Mouse (Mus musculus): Measurements from ENCODE around the gene Klk11. TPM values are rescaled to one million over a fixed set of nuclear protein-coding genes. Genes with fewer than 3 reads are reported as not detected.

Klk11 gene
- total RNA-seq, 2 experiments from 2014 or later: not detected

DNA sequence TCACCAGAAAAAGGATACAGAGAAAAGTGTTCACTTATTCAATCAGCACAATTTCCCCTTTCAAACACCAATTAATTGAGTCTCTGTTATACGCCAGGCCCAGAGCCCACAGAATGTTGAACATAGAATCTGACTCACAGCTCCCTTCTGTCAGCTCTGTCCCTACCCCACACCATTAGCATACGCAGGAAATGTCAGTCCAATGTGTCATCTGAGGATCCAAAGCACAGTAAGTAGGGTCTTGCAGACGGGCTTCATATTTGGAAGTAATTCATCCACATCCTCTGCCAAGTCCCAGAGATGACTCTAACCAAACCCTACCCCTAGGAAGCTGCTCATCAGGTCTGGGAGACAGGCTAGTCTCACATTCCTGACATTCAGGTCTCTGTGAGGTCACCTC, 13.7 kb downstream of the Klk11 start:
- DNase-seq (ENCODE audit: low spot score in 2 of 2): no peak
- intact Hi-C loops (cut with DNase I): no loop called here

DNA sequence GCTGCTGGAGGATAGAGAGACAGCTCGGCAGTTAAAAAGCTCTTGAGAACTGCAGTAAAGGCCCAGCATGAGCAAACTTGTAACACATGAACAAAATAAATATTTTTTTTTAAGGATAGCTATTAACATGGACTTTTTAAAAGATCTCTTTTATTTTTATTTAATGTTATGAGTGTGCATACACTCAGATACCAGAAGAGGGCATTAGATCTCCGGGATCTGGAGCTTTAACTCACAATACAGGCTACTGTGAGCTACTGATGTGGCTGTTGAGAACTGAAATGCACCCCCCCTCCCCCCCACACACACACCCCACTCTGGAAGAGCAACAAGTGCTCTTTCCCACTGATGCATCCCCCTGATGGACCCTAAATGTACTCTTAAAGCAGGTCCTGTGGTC, 14.9 kb downstream of the Klk11 start:
- no peak for DNase-seq (ENCODE audit: low spot score in 2 of 2)
- intact Hi-C loops (cut with DNase I): no loop called here

DNA sequence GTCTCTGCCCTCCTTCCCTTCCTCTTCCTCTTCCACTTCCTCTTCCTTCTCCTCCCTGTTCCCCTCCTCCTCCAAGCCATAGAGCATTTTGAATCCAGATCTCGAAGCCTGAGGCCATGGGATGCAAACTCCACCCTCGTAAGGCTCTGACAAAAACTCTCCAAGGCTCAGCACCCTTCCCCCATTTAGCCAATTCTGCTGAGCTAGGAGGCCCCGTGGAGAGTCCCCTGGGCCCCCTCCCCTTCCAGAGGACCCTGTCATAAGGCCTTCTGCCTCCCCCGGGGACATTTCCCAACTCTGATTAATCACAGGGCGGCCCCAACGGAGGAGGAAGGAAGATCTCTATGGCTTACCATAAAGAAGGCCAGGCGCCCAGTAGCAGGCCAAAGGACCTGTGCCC, 17.2 kb downstream of the Klk11 start, which contains the start of gene Klk9:
Klk9 (plus strand) TSS at position 301 of the 400 bp plus-strand sequence.
- intact Hi-C loops (cut with DNase I): no loop called here
- no peak for DNase-seq (ENCODE audit: low spot score in 2 of 2)

DNA sequence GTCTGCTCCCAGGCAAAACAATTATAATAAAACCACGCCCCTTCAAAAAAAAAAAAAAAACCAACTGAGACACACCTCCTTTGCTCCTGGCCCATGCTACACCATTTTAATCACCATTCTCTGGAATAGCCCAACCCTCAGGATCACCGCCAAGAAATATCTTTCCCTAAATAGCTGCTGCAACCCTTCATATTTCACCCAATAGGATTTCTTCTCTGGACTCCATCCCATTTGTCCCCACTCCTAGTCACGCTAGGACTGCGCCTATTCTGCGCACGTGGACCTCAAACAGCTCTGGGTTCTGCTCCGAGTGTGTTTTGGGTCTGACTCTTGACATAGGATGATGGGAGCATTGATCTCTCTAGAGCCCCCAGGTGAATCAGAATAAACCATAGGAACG, 22.0 kb downstream of the Klk11 start:
- DNase-seq (ENCODE audit: low spot score in 2 of 2): no peak
- intact Hi-C loops (cut with DNase I): loop anchor here (5.0 kb wide), 1 partner anchor 96 kb away; no protein-coding TSS in a partner anchor

DNA sequence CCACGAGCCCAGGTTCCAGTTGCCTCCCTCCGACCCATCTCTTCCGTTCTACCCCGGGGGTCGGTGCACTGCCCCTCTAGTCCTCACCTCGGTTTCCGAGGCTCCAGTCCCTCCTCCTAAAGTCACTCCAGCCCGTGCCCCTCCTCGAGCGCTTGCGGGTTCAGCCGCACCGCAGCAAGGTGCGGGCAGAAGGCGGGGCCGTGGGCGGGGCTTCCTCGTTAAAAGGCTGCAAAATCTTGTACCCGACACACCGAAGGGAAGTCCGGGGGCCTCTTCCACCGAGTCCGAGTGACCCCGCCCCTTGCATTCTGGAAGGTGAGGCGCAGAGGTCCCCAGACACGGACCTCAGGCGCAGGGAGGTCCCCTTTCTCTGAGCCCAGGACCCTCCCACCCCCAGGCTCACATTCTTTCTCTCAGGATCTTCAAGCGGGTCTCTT, 22.9 kb downstream of the Klk11 start, which contains the start of gene Klk8:
Klk8 (plus strand) TSS at position 245 of the 437 bp plus-strand sequence.
- intact Hi-C loops (cut with DNase I): loop anchor here (5.0 kb wide), 1 partner anchor 95 kb away; no protein-coding TSS in a partner anchor
- DNase-seq (ENCODE audit: low spot score in 2 of 2): no peak

DNA sequence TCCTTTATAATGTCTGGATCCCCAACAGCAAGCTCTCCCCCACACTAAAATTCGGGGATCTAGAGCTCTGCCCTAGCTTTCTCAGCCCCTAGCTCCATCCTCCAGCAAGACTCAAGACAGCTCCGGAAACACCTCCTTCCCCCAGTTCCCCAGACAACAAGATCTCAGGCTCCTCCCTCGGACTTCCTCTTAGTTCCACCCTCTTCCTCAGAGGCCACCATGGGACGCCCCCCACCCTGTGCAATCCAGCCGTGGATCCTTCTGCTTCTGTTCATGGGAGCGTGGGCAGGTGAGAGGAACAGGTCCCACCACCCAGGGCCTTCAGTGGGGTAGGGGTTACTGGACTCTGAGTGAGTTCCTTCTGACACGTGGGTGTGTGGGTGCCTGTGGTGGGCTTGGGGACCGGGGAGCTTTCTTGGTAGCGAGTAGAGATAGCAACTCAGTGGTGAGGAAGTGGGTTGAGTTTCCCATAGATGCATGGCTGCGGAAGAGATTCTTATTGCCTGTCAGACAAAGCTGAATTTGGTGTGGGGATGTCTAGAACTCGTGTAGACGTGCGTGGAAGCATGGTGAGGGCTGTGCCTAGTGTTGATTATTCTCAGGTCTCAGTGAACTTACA, 23.5 kb downstream of the Klk11 start:
- intact Hi-C loops (cut with DNase I): loop anchor here (5.0 kb wide), 1 partner anchor 94 kb away; no protein-coding TSS in a partner anchor
- no peak for DNase-seq (ENCODE audit: low spot score in 2 of 2)

DNA sequence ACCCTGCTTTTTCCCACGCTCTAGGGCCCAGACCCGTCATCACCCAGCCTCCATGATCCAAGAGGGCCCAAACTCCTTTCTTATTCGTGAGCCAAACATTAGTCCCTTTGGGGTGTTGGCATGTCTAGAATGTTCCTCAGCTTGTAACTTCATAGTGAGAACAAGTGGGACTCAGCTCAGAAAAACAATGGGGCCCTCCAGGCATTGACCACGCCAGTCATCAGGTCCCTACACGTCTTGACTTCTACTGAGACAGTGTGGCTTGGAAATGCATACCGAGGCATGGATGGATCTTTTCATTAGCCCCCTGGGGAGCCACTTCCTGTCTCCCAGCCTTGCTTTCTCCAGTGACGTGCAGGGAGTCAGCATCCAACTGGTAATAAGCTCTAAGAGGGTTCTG, 25.5 kb downstream of the Klk11 start:
- DNase-seq (ENCODE audit: low spot score in 2 of 2): no peak
- intact Hi-C loops (cut with DNase I): loop anchor here (5.0 kb wide), 1 partner anchor 92 kb away; no protein-coding TSS in a partner anchor

DNA sequence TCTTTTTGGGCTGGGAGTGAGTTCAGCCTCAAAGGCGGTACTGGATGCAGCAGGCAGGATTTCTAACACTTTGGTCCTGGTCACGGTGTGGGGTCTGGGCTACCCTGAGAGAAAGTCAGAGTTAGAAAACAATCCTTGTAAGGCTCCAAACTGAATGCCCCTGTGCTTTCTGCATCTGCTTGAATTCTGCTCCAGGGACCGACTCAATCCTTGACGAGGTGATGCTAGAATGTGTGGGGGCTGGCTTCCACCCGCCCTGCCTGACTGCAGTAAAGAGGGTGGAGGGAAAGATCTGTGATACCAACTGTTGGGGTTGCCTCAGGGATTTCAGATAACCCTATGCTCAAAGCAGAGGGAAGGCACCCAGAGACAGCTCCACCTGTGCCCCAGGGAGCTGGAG, 36.6 kb downstream of the Klk11 start, which contains the start of gene Klk7:
Klk7 (plus strand) TSS at position 301 of the 400 bp plus-strand sequence.
- intact Hi-C loops (cut with DNase I): no loop called here
- DNase-seq (ENCODE audit: low spot score in 2 of 2): no peak

DNA sequence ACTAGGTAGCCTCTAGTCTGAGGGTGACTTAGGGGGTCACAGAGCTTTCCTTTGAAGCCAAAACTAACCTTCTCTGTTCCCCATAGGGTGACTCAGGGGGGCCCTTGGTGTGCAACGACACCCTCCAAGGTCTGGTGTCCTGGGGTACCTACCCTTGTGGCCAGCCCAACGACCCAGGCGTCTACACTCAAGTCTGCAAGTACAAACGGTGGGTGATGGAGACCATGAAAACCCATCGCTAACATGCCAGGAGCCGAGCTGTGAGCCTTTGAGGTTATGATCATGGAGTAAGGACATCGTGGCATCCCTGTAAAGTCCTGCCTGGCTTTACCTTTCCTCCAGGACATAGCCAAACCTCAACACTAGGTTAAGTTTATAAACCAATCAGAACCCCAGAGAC, 40.8 kb downstream of the Klk11 start:
- intact Hi-C loops (cut with DNase I): no loop called here
- DNase-seq (ENCODE audit: low spot score in 2 of 2): no peak

DNA sequence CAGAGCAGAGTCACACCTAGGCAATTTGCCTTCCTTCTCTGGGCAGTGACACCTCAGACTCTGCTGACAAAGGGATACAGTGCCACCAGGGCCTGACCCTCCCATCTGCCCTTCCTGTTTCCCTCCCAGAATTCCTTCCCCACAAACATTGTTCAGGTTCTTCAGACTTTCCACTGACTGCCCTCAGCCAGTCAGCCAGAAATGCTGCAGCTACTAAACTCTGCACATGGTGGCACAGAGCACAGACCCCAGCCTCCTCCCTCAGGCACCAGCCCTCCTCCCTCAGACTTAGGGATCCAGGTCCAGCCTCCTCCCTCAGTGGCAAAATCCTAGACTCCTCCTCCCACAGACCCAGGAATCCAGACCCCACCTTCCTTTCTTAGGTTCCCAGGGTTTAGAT, 42.3 kb downstream of the Klk11 start:
- intact Hi-C loops (cut with DNase I): no loop called here
- no peak for DNase-seq (ENCODE audit: low spot score in 2 of 2)

DNA sequence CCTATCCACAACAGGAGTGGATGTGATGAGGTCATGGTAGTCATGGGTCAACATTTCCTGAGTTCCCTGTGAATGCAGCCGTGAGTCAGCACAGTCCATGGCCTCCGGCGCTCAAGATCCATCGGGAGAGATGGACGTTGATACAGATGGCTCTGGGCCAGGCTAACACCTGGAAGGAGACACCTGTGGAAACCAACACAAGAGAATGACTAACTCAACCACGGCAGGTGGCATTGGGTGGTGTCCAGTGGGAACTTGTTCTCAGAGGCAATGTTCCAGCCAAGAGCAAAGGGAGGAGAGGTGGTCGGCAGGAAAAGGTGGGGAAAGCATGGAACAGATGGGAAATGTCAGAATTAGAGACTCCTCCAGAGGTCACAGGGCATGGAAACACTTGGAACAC, 47.2 kb downstream of the Klk11 start:
- intact Hi-C loops (cut with DNase I): no loop called here
- no peak for DNase-seq (ENCODE audit: low spot score in 2 of 2)

DNA sequence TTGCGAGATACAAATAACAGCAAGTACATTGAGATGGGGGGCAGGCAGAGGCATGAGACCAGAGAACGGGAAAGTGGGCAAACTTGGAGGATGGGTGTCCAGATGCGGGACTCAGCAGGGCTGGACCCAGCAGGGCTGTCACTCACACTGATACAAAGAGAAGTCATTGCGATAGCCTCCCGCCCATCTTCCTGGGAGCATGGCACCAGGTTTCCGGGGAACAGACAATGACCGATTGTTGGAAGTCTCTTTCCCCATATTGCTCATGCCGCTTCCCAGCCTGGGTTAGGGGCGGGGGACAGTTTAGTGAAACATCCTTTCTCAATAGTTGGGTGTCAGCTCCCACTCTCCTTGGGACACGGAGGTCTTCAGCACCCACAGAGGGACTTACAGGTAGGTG, 49.8 kb downstream of the Klk11 start, which contains the start of gene Klk6:
Klk6 (plus strand) TSS at position 301 of the 400 bp plus-strand sequence.
- intact Hi-C loops (cut with DNase I): no loop called here
- DNase-seq (ENCODE audit: low spot score in 2 of 2): no peak

DNA sequence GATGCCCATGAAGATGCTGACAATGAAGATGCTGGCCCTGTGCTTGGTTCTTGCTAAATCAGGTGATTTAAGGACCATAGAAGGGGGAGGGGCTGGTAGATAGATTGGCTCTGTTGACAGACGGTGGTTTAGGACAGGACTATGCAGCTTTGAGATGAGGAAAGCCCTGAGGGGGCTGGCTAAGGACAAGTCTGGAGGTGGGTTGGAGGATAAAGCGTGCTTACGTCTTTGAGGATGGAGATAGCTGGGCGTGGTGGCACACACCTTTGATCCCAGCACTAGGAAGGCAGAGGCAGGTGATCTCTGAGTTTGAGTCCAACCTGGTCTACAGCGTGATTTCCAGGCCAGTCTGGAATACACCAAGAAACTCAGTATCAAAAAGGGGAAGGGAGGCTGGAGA, 51.7 kb downstream of the Klk11 start:
- intact Hi-C loops (cut with DNase I): no loop called here
- DNase-seq (ENCODE audit: low spot score in 2 of 2): no peak

DNA sequence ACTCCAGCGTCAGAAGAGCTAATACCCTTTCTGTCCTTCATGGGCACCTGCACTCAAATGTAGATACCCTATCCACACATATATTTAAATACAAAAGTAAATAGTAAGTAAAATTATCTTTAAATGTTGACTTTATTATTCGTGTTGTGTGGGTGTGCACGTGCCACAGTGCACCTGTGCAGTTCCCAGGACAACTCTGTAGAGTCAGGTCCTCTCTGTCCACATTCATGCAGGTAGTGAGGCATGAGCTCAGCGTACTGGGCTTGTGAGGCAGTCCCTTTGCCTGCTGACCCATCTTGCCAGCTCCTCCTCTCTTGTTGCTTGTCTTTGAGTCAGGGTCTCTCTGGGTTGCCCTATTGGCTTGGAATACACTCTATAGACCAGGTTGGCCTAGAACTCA, 53.3 kb downstream of the Klk11 start:
- intact Hi-C loops (cut with DNase I): no loop called here
- DNase-seq (ENCODE audit: low spot score in 2 of 2): no peak

Other genes starting within 250 kb of the Klk11 start
- gene Cd33, start 230.2 kb upstream of the Klk11 start, total RNA-seq (2021): 1 to 10 TPM; 5.7 to 6.1 TPM
- gene Zfp658, start 212.3 kb upstream of the Klk11 start, total RNA-seq (2021): 1 to 10 TPM; 4.9 TPM
- gene Zfp719, start 195.0 kb upstream of the Klk11 start, total RNA-seq (2021): 10 to 100 TPM; 17.6 to 21.3 TPM
- under 1 TPM; 0.17 to 0.20 TPM for gene Zfp819, start 167.4 kb upstream of the Klk11 start, total RNA-seq (2021)
- under 1 TPM in 1 of 2 experiments, not detected in 1; 0.18 TPM for gene Ceacam18, start 139.9 kb upstream of the Klk11 start, total RNA-seq (2021)
- 1 to 10 TPM; 1.2 to 1.5 TPM for gene Siglece, start 114.4 kb upstream of the Klk11 start, total RNA-seq (2021)
- gene Ctu1, start 102.6 kb upstream of the Klk11 start, total RNA-seq (2021): 1 to 10 TPM; 8.2 to 8.9 TPM
- gene Klk14, start 84.2 kb upstream of the Klk11 start, total RNA-seq (2021): not detected
- not detected for gene Klk13, start 62.0 kb upstream of the Klk11 start, total RNA-seq (2021)
- not detected for gene Klk12, start 5.7 kb upstream of the Klk11 start, total RNA-seq (2021)
- under 1 TPM in 1 of 2 experiments, not detected in 1; 0.40 TPM for gene Klk10, start 6.4 kb downstream of the Klk11 start, total RNA-seq (2021)
- not detected for gene Klk9, start 17.3 kb downstream of the Klk11 start, total RNA-seq (2021)
- gene Klk8, start 23.0 kb downstream of the Klk11 start, total RNA-seq (2021): 1 to 10 TPM; 3.3 to 5.5 TPM
- not detected for gene Klk7, start 36.7 kb downstream of the Klk11 start, total RNA-seq (2021)
- gene Klk6, start 49.9 kb downstream of the Klk11 start, total RNA-seq (2021): not detected
- not detected for gene Klk5, start 67.4 kb downstream of the Klk11 start, total RNA-seq (2021)
- gene Klk4, start 106.6 kb downstream of the Klk11 start, total RNA-seq (2021): not detected
- gene Klk15, start 159.1 kb downstream of the Klk11 start, total RNA-seq (2021): not detected
- not detected for gene Klk1b8, start 176.1 kb downstream of the Klk11 start, total RNA-seq (2021)
- gene Klk1b1, start 192.1 kb downstream of the Klk11 start, total RNA-seq (2021): not detected
- gene Klk1b9, start 201.5 kb downstream of the Klk11 start, total RNA-seq (2021): not detected
- not detected for gene Klk1b11, start 221.3 kb downstream of the Klk11 start, total RNA-seq (2021)
- gene Klk1b26, start 237.6 kb downstream of the Klk11 start, total RNA-seq (2021): not detected

All from left cerebral cortex, postnatal 14 days (tissue).